Mouse (Mus musculus) heart, embryonic 11.5 days (tissue): ENCODE measurements around the gene Tfeb. TPM values are rescaled to one million over a fixed set of nuclear protein-coding genes. Genes with fewer than 3 reads are reported as not detected.

Experiments
- ATAC-seq: fragments of 200-750 bp; cut with Nextera tagmentation; replicated peaks from 2 replicates; pipeline ENCODE4 v1.8.0; 2017; ENCODE audit warnings: moderate library complexity; ENCODE audit not compliant: insufficient number of reproducible peaks, low FRiP score, low TSS enrichment
- H3K27ac ChIP-seq: fragments of 300-500 bp; sonication (generic); 2 replicates; pipeline ENCODE4 v1.5.1; 2014; ENCODE audit warnings: mild to moderate bottlenecking, low read depth, low read length
- H3K27me3 ChIP-seq: fragments of 300-500 bp; sonication (generic); 2 replicates; pipeline ENCODE4 v1.6.1; 2014; ENCODE audit warnings: mild to moderate bottlenecking, low read length, mixed read lengths; ENCODE audit not compliant: control insufficient read depth, insufficient read depth
- H3K36me3 ChIP-seq: fragments of 300-500 bp; sonication (generic); 2 replicates; pipeline ENCODE4 v1.6.1; 2014; ENCODE audit warnings: mild to moderate bottlenecking, low read length, moderate library complexity, mixed read lengths; ENCODE audit not compliant: control insufficient read depth, insufficient read depth
- H3K4me1 ChIP-seq: fragments of 300-500 bp; sonication (generic); 2 replicates; pipeline ENCODE4 v1.6.1; 2014; ENCODE audit warnings: low read length; ENCODE audit not compliant: control insufficient read depth, insufficient read depth
- H3K4me2 ChIP-seq: fragments of 300-500 bp; sonication (generic); 2 replicates; pipeline ENCODE4 v1.6.1; 2014; ENCODE audit warnings: mild to moderate bottlenecking, moderate library complexity
- H3K4me3 ChIP-seq: fragments of 300-500 bp; sonication (generic); 2 replicates; pipeline ENCODE4 v1.5.1; 2014; ENCODE audit warnings: low read depth, low read length
- H3K9ac ChIP-seq: fragments of 300-500 bp; sonication (generic); 2 replicates; pipeline ENCODE4 v1.6.1; 2014; ENCODE audit warnings: mild to moderate bottlenecking, low read depth, low read length, moderate library complexity
- H3K9me3 ChIP-seq: fragments of 300-500 bp; sonication (generic); replicated peaks from 2 replicates; pipeline ENCODE4 v1.6.1; 2016; ENCODE audit warnings: low read length; ENCODE audit not compliant: control insufficient read depth
- WGBS: fragments of 180-500 bp; shearing (Covaris S2); extraction: QIAGEN DNeasy Blood & Tissue Kit; methylation state at CpG from one replicate; pipeline ENCODE4 v1.1.7; 2014; ENCODE audit not compliant: insufficient replicate concordance; 5-methylcytosine and 5-hydroxymethylcytosine counted together
- polyA plus RNA-seq: library from polyadenylated mRNA; unstranded; fragments of >200 nt; fragmentation: Nextera tagmentation; extraction: Ambion mirVana; gene quantifications from 2 replicates; pipeline ENCODE4 v1.2.1, GENCODE M21; 2014

Tfeb gene
- polyA plus RNA-seq, 1 experiment from 2014 or later = 16.3 TPM

- Histone ChIP-seq H3K4me1 (peaks cover 27% of the 10 kb centered on the region), H3K27me3 (no peaks in the 10 kb centered on the region), H3K9ac (no peak overlapping the region), H3K4me2 (no peak overlapping the region), H3K27ac (no peak overlapping the region), H3K9me3 (0 out of 2 replicates have a peak, but pooled peaks cover 2% of the 10 kb centered on the region), H3K36me3 (no peaks in the 10 kb centered on the region), H3K4me3 (no peak overlapping the region)
- 50% methylated on average over 12 of the region's 17 CpGs for WGBS
- no peak for ATAC-seq
Observed at GRCm38 (mm10) chr17:47767456-47768141, 30.8 kb downstream of the Tfeb start.

GRCm38 (mm10) chr17:47768707-47769276 is 32.0 kb downstream of the Tfeb start:
- Histone ChIP-seq H3K36me3 (no peaks in the 10 kb centered on the region), H3K4me2 (0 out of 2 replicates have a peak overlapping the region, but pooled peaks have one; percentile 2)
- no peak for ATAC-seq

DNA sequence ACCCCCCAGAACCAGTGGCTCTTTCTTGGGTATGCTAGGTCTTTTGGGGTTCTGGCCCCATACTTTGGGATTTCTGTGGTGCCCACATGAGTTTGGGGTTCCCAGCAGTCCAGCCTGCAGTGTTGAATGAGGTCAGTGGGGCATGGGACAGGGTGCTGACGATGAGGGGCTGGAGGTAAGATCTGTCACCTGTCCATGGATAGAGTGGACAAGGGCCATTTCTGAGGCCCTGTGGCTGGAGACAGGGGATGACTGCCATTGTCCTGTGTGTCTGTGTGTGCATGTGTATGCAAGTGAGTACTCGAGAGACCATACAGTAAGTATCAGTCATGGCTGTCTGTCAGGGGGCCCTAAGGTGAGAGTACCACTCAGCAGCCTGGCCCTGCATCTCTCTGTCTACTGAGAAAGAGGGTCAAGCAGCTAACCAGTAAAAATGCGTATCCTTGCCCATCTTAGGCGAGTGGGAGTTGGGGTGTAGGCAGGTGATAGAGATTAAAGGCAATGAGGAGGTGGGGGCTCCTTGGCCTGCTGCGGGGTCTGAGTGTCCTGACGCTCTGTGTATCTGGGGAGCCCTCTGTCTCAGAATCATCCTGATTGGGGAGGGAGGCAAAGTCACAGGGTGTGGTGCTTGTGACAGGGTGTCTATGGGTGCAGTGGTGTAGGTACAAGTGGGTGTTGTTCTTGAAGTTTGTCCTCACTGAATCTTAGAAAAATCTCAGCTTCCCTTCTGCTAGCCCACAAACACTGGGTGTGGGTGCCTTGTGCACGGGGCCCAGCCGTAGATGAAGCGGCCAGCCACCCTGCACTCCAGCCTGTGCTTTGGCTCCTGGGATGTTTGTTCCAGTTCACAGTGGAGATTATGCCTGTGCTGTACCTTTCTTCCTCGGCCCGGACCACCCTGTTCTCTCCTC is 32.8 kb downstream of the Tfeb start:
- Histone ChIP-seq H3K4me3 (no peak overlapping the region), H3K4me2 (no peak overlapping the region), H3K4me1 (peaks cover 14% of the 10 kb centered on the region), H3K27ac (no peak overlapping the region), H3K36me3 (no peaks in the 10 kb centered on the region), H3K27me3 (no peaks in the 10 kb centered on the region), H3K9me3 (0 out of 2 replicates have a peak, but pooled peaks cover 3% of the 10 kb centered on the region), H3K9ac (no peak overlapping the region)
- WGBS = 81% methylated on average over 11 of the region's 11 CpGs
- ATAC-seq = no peak

More at GRCm38 (mm10) chr17:47768707-47769276, 32.0 kb downstream of the Tfeb start:
- H3K4me3 ChIP-seq = no peak overlapping the region
- H3K27me3 ChIP-seq = no peaks in the 10 kb centered on the region
- 38% methylated on average over 12 of the region's 12 CpGs for WGBS
- H3K9me3 ChIP-seq = 0 out of 2 replicates have a peak, but pooled peaks cover 3% of the 10 kb centered on the region
- H3K9ac ChIP-seq = no peak overlapping the region
- no peak overlapping the region for H3K27ac ChIP-seq
- H3K4me1 ChIP-seq = peaks cover 16% of the 10 kb centered on the region

DNA sequence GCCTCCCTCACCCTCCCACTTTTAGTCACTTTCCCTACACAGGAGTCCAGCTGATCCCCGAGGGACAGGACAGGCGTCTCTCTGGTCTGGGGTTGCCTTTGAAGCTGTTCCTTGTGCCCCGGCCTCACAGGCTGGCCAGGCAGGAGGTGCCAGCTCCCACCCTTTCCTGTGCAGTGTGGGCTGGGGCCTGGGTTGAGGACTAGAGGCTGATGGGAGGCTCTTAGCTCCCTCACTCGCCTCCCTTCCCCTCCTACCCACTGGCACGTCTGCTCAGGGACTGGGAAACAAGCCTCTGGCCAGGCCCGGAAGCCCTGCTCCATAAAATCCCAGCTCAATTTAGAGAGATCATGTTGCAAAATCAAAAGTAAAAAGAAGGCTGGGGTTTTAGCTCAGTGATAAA is 36.8 kb downstream of the Tfeb start:
- H3K4me1 ChIP-seq = peaks cover 12% of the 10 kb centered on the region
- no peaks in the 10 kb centered on the region for H3K27me3 ChIP-seq
- no peak overlapping the region for H3K9ac ChIP-seq
- no peaks in the 10 kb centered on the region for H3K36me3 ChIP-seq
- 56% methylated on average over 6 of the region's 6 CpGs for WGBS
- H3K9me3 ChIP-seq = 0 out of 2 replicates have a peak, but pooled peaks cover 3% of the 10 kb centered on the region
- no peak overlapping the region for H3K4me3 ChIP-seq
- H3K4me2 ChIP-seq = no peak overlapping the region
- ATAC-seq = no peak
- H3K27ac ChIP-seq = no peak overlapping the region

DNA sequence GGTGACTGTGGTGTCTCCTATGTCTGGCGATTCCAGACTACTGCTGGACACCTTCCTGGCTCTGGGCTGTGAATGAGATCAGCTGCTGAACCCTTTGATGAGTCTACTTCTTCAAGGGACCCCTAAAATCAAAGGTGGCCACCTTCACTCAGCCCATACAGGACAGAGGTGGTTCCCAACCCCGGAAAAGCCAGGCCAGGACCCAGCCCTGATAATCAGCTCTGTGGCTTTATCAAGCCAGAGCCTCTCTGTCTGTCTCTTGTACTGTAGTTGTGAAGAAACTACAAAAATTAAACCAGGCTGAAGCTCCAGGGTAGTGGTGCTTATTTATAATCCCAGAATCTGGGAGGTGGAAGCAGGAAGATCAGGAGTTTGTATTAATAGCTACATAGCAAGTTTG is 40.3 kb downstream of the Tfeb start:
- Histone ChIP-seq H3K4me3 (no peak overlapping the region), H3K4me1 (peaks cover 7% of the 10 kb centered on the region), H3K9ac (no peak overlapping the region), H3K9me3 (0 out of 2 replicates have a peak, but pooled peaks cover 3% of the 10 kb centered on the region), H3K36me3 (no peaks in the 10 kb centered on the region), H3K4me2 (no peak overlapping the region), H3K27ac (no peak overlapping the region), H3K27me3 (no peaks in the 10 kb centered on the region)
- no peak for ATAC-seq
- WGBS = 46% methylated on average over 2 of the region's 2 CpGs

DNA sequence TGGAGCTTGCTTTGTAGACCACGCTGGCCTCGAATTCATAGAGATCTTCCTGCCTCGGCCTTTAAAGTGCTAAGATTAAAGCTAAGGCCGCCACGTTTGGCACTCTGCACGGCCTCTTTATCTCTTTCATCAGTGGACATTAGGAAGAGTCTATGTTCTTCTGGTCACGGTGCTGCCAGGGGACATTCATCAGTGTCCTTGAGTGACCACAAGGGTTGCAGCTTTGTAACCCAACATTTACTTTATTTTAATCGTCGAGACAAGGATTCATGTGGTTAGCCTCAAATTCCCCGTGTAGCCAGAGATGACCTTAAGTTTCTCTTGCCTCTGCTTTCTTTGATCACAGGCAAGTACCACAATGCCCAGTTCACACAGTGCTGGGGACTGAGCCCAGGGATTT is 43.6 kb downstream of the Tfeb start:
- Histone ChIP-seq H3K36me3 (no peaks in the 10 kb centered on the region), H3K4me1 (peaks cover 13% of the 10 kb centered on the region; the same call in 1 of the 2 replicates), H3K9me3 (no peaks in the 10 kb centered on the region), H3K27me3 (no peaks in the 10 kb centered on the region), H3K9ac (no peak overlapping the region), H3K4me3 (no peak overlapping the region), H3K4me2 (no peak overlapping the region), H3K27ac (no peak overlapping the region)
- no peak for ATAC-seq
- WGBS = 76% methylated on average over 10 of the region's 10 CpGs

GRCm38 (mm10) chr17:47782486-47782885 is 45.7 kb downstream of the Tfeb start:
- WGBS = 77% methylated on average over 3 of the region's 3 CpGs
- Histone ChIP-seq H3K9ac (no peak overlapping the region), H3K27me3 (0 out of 2 replicates have a peak, but pooled peaks cover 5% of the 10 kb centered on the region), H3K4me1 (peaks cover 16% of the 10 kb centered on the region), H3K36me3 (no peaks in the 10 kb centered on the region), H3K27ac (no peak overlapping the region), H3K4me3 (no peak overlapping the region), H3K4me2 (no peak overlapping the region), H3K9me3 (no peaks in the 10 kb centered on the region)
- no peak for ATAC-seq

DNA sequence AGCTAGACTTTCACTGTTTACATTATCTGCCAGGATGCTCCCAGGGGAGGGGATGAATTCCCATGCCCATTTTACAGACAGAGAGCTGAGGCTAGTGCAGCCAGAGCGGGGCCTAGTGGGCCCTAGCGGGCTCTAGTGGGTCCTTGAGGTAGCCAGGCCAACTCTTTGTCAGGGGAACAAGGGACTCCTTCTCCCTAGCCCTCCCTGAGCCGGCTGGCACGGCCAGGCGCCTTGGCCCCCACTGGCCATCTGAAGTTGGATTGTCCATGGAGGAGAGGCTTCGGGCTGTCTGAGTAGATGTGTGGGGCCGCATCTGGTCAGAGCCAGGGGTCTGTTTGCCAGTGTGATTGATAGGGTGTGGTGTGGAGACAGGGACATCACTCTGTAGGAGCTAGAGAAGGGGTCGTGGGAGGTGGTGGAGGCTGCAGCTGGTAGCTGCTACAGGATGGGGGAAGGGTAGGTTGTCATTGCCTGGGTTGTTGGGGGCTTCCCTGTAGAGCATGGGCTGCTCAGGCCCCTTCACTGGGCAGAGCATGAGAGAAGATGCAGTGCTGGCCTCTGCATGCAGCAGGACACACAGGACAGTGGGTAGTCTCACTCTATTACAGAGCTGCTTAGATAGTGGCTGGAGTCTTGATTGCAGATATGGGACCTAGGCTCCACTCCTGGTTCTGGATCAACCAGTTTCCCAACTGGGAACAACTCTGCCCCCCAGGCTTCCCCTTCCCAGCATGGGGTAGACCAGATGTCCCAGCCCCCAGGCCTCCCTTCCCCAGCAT is 46.8 kb downstream of the Tfeb start:
- Histone ChIP-seq H3K4me1 (peaks cover 24% of the 10 kb centered on the region), H3K9ac (no peak overlapping the region), H3K36me3 (no peaks in the 10 kb centered on the region), H3K27me3 (0 out of 2 replicates have a peak, but pooled peaks cover 8% of the 10 kb centered on the region), H3K27ac (no peak overlapping the region), H3K4me2 (no peak overlapping the region), H3K4me3 (no peak overlapping the region), H3K9me3 (no peaks in the 10 kb centered on the region)
- 66% methylated on average over 8 of the region's 8 CpGs for WGBS
- no peak for ATAC-seq
